Mouse (Mus musculus) adrenal gland, adult (tissue): ENCODE data around the gene Myo19.
"Not testable (repeated sequence)": the region's sequence is repeated elsewhere in the genome, so short reads cannot be mapped to it uniquely, and the experiment has no call there.

Experiments used
- DNase-seq, 2 experiments: peaks; one replicate each; pipeline ENCODE4 v3.0.0; 2022 to 2023; ENCODE audit warnings: low spot score in 1 of 2; ENCODE audit not compliant: inconsistent age in 2 of 2

The Myo19 gene

DNA sequence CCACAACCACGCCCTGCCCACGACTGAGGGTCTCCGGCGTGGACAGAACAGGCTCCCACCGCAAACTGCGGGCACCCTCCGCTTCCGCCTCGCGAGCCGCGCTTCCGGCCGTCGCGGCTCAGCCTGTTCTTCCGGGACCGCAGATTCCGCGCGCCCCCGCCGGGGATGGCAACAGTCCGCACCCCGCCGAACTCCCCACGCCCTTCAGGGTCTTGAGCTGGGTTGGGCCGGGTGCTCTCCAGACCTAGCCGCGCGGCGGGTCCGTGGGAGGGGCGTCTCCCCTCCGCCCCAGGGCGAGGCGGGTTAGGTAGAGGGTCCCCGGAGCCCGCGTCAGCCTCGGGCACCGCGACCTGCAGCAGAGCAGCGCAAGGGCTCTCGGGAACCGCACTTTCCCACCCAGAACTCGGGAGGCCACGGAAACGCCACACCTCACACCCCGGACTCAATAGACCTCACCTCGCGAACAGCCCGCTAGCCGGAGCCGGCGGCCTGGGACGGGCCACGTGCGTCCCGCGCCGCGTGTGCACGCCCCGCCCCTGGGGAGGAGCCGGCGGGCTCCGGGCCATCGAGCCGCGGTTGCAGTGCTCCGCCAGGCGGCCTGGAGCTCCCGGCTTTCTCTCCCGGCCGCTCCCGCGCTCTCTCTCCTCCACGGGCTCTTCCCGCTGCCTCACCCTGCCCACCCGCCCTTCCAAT is at the start of gene Myo19, which contains the start of gene Pigw:
Gene Myo19, plus strand, starts transcription at position 377 of the 693 bp plus-strand sequence.
Gene Pigw, minus strand, starts transcription at position 514 of the 693 bp plus-strand sequence.
- peak; percentile 89 to 92 for DNase-seq

DNA sequence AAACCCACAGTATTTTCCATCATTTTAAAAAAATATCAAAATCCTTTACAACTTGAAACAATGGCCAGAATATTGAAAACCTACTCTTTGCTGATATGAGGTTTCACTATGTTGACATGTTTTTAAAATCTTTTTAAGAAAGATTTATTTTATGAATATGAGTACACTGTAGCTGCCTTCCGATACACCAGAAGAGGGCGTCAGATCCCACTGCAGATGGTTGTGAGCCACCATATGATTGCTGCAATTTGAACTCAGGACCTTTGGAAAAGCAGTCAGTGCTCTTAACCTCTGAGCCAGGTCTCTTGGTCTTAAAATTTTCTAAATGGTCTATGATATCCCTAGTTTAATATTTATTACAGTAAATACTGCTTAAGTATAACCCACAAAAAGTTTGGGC is 40.6 kb upstream of the Myo19 start:
- DNase-seq: no peak

DNA sequence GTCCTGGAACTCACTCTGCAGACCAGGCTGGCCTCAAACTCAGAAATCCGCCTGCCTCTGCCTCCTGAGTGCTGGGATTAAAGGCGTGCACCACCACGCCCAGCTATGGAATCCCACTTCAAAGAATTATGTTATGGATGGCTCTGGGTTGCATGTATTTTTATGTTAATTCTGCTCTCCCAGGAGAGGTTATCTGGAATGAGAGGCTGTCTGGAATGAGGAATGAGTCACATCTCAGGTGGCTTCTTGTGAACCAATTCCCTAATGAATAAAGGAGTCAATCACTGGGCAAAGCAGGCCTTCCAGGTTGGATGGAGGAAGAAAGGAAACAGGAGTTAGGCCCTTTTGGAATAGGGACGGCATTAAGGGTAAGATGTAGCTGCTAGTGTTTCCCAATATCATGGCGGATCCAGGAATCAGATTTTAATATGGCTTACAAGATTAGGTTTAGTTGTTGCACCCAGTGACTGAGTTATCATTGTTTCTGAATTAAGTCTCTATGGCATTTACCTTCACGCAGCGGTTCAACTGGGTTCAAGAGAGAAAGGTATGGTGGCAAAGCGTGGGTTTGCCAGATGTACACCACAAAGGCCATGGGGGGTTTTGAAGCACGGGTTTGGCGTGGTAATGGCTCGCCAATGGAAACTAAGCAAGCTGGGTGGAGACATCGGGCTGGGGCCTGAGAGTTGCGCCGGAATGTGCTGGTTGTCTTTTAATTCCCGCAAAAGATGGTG is 33.0 kb upstream of the Myo19 start:
- no peak for DNase-seq

DNA sequence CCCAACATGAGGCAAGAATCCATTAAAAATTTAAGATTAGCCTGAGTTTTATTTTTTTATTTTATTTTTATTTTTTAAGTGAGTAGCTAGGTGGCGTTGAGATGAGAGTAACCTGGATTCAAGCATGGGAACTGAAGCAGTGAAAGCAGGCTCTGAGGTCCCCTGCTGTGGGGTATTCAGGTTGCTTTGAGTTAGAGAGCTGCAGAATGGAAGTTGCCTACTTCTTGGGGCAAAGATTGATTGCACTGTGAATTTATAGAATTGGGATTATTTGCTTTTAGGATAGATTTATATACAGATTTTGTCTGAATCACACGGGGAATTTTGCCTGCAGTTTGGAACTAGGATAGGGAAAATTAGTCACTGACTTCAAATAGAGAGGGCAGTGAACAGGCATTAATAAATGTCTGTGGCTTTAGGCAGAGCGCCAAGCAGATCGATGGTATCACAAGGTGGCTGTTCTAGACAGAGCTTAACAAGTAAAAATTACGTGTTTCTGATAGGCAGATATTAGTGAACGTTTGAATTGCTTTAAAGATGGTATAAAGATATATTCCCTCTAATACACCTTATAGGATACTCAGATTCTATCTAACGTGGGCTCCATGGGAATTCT is 32.4 kb upstream of the Myo19 start:
- DNase-seq: peak; percentile 57 to 81

DNA sequence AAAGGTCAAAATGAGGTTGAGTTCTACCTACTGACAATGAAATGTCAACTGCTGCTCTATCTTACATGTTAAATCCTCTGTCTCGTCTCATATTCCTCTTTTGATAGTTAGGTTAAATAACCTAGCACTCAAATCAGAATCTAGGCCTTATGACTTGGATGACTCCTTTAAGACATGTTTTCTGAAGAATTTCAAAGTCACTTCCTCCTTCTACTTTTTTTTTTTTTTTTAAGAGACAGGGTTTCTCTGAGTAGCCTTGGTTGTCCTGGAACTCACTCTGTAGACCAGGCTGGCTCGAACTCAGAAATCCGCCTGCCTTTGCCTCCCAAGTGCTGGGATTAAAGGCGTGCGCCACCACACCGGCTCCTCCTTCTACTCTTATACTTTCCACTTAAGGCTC is 24.7 kb upstream of the Myo19 start:
- DNase-seq: no peak

DNA sequence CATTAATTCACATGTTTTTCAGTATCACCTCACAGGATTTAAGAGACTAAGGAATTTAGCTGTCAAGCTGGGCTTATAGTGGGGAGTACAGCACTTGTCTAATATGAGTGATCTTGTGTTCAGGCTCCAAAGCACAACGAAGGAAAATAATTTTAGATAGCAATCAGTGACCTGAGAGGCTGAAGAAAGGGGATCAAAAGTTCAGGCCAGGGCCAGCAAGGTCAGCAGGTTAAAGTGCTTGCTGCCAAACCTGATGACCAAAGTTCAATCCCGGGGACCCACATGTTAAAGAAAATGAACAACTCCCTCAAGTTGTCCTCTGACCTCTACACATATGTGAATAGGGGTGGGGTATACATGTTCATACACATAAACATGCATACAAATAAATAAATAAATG is 14.7 kb upstream of the Myo19 start:
- DNase-seq: no peak

DNA sequence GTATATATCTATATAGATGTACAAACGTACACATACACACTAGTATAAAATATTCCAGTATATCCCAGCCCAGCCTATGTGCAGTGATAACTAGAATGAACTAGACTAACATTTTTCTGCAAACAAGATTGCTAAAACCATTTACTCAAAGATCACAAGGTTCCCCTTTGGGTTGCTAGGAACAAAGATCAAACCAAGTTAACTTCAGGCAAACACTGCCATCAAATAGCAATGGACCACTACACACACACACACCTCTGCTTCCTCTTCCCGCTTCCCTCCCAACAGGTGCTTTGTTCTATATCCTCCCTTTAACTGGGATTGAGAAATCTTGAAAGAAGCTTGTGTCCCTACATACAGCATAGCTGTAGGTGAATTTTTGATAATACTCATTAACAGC is 12.4 kb upstream of the Myo19 start:
- no peak for DNase-seq

DNA sequence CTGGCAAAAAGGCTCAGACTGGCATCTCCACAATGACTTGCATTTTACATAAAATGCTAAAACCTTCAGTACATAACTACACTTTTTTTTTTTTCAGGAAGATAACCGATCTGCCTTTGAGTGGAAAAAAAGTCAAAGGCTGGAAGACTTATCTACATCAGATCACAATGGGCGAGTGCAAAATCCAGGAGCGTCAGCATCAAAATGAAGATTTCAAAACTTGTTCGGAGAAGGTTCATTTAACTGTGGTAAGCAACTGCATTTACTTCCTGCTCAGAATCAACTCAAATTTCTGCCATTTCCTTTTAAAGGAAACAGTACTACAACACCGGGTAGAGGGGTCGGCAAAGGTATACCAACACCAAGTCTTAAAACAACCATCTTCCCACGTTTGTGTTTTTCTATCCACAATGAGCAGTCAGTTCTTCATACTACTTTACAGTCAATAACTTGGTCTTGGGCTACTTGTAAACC is 11.1 kb upstream of the Myo19 start:
- peak in 1 of 2 experiments; percentile 60 for DNase-seq

DNA sequence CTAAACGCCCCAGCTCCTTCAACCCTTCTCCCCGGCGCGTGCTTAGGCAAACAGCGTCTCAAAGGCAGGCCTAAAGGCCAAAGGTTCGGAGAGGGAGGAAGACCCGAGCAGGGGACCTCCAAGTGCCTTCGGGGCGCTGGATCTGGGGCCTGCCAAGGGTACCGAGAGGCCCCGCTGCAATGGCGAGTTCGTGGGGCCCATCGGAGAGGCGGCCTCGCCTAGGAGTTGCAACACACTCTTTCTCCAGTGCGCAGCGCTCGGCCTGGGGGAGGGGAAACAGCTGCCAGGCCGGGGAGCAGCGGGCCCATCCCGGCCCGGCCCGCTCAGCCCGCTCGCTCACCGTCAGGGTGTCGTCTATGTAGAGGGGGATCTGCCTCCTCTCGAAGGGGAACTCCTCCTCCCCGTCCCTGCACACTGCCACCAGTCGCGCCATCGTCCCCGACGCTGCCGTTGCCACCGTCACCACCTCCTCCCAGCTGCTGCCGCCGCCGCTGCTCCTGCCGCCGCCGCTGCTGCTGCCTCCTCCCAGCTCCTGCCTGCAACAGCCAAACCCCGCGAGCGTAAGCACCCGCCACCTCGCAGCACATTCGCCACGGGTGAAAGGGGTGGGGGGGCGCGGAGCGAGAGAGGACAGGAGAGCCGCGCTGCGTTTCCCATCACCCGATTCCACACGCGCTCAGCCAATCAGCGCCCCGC is 10.3 kb upstream of the Myo19 start:
- DNase-seq: peak; percentile 96 to 98

DNA sequence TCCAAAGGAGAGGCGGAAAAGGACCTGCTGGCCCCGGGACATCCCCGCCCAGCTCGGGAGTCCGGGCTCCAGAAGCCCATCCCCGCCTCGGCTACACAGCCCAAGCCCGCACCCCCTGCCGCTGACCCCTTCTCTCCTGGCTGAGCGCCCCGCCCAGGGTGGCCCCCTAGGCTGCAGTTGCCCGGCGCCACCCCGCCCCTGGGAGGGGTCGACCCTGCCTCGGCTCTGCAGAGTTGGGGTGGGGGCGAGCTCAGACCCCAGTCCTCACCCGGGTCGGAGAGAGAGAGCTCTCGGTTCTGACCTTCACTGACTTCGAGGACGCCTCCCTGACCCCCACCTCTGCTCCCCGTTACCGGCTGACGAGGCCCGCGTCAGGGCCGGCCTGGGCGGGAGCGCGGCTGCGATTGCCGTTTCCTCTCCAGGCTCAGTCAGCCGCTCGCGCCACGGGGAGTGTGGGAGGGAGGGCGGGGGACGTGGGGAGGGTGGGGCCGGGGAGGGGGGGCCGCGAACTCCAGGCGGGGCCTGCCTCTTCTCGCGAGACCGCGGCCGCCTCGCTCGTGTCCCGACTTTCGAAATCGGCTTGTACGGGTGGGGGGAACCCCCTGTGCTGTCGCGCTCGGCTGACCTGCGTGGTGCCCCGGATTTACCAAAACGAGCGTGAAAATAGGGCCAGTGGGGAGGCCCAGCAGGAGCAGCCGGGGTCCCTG is 9.5 kb upstream of the Myo19 start, which contains the start of gene Ggnbp2:
Gene Ggnbp2, minus strand, starts transcription at position 481 of the 707 bp plus-strand sequence.
- peak; percentile 93 to 97 for DNase-seq

DNA sequence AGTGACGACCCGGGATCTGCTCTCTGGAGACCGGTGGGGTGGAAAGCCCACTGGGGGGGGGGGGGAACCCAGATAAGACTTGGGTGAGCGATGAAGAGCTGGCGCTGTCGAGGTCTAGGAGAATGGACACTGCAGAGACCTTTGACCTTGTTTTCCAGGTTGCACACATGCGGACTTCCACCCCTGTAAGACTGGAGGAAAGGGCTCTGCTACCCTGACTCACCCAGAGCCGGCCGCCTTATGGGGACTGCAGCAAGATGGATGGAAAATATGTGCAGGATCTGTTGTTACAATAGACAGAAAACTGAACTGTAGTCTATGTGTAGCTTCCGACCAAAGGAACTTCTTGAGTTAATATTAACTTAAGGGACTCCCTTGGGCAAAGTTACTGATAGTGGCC is 8.9 kb upstream of the Myo19 start:
- DNase-seq: no peak

DNA sequence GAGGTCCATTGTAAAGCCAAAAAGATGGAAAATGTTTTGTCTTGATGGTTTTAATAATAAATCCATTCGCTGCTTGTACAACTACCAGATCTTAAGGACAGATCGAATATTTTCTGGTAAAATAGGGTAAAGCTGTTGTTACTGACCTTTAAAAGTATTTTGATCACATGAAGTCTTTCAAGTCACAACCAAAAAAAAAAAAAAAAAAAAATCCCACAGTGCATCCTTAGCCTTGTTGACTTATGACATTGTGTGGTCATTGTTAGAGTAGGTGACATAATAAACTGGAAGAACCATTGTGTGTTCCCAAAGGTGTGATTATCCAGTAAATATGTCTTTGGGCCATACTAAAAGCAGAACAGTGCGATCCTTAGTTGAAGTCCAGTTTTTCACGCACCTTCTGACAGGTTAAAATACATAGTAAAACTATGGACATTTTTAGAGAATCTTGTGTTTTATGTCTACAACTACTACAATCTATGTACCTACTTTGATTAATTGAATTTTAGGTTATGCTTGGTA is 8.3 kb upstream of the Myo19 start:
- peak in 1 of 2 experiments; percentile 26 for DNase-seq

DNA sequence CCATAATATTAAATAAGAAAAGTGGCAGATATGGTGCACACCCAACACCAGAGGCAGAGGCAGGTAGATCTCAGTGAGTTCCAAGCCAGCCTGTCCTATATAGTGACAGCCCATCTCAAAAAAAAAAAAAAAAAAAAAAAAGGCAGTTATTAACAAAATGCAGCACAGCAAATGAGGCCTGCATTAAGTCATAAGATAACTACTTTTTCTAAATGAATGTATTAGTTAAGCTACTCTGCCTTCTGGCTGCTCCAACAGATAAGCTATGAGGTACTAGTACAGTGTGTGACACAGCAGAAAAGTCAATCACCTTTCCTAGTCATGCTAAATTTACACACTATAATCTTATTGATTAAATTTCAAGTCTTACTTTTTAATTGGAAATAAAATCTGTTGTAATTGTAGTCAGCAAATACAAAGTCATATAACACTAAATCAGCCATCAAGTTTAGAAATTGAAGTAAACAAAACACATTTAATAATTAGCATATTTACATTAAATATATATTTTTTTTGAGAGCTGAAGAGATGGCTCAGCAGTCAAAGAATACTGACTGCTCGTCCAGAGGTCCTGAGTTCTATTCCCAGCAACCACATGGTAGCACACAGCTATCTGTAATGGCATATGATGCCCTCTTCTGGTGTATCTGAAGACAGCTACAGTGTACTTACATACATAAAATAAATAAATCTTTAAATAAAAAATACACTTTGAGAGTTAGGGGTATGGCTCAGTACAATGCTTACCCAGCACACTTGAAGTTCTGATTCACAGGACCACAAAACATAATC is 6.7 kb upstream of the Myo19 start:
- DNase-seq: no peak

DNA sequence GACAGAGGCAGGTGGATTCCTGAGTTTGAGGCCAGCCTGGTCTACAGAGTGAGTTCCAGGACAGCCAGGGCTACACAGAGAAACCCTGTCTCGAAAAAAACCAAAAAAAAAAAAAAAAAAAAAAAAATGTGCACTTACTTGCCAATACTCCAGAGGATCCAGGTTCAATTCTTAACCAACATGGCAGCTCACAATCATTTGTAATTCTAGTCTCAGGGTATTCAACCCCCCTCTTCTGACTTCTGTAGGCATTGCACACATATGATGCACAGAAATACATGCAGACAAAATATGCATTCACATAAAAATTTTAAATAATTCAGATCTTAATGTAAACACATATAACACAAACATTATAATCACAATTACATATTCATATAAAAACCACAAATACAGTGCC is 3.9 kb upstream of the Myo19 start:
- DNase-seq: not testable (repeated sequence)

DNA sequence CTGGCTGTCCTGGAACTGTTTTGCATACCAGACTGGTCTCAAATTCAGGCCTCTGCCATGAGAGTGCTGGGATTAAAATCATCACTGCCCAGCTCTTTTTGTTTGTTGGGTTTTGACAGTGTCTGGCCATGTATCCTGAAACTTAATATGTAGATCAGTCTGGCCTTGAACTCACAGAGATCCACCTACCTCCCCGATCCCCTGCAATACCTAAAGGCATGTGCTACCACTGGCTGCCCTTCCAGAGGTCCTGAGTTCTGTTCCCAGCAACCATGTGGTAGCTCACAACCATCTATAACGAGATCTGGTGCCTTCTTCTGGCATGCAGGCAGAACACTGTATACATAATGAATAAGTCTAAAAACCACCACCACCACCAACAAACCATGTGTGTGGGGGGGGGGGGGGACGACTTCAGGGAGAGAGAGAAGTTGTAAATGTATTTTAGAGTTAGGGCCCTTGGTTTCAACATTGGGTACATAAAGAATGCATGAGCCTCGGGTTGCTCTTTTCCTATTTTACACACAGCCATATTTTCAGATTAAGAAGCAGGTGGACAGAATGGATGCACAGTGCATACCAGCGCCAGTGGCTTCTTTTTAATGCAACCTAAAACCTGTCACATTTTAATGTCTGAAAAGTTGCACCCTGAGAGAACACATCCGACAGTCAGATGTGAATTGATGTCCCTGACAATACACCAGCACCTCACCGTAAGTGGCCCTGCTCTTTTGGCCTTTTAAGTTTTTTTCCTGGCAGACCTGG is 759 bp upstream of the Myo19 start:
- no peak for DNase-seq

DNA sequence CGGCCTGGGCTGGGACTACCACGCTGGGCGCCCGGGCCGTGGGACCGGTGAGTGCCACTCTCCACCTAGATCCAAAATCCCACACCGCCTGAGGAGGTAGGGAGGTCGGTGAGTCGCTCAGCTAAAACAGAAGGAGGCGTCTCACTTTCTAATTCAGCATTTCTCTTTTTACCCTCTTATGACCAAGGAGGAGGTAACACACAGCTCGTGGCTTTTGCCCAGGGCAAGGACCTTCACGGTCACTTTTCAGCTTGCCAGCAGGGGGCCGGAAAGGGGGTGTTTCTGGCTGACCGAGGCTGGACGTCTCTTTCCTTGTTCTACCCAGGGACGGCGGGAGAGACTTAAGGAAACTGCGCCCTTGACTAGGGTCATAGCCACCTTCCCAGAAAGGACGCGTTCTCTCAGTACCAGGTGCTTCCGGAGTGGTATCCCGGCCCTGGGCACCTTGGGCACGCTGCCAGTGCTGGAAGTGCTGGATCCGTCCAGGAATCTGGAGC is 565 bp downstream of the Myo19 start:
- peak; percentile 62 to 88 for DNase-seq

DNA sequence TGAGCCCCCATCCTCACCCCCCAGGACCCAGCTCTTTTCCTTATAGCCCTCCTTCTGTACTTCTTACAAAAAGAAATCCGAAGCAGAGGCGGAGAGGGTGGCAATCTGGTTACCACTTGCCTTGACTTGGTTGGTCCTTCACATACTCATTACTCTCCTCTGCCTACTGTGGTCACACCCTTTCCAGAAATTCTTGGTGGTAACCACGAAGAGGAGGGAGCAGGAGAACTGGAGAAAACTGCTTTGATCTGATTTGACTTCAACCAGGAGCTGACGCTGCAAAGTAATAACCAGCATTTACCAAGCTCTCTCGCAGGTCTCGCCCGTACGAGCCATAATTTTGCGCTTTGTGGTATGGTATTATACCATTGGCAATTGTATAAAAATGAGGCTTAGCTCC is 1.0 kb downstream of the Myo19 start:
- no peak for DNase-seq

DNA sequence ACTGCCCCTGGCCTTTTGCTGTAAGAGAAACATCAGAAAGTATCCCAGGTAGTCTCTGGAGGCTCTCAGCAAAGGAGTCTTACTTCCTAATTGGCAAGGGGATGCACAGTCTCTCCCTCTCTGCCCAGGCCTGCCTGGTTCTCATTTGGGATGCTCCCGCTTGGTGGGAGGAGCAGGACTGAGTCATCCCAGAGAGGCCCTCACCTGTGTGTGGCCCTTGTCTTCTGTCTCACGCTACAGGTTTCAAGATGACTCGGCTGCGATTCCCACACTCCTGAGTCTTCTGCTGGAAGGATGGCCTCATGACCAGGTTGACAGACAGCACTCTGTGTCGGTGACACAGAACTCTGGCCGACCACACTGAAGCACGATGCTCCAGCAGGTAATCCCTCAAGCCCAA is 2.4 kb downstream of the Myo19 start:
- DNase-seq: no peak

DNA sequence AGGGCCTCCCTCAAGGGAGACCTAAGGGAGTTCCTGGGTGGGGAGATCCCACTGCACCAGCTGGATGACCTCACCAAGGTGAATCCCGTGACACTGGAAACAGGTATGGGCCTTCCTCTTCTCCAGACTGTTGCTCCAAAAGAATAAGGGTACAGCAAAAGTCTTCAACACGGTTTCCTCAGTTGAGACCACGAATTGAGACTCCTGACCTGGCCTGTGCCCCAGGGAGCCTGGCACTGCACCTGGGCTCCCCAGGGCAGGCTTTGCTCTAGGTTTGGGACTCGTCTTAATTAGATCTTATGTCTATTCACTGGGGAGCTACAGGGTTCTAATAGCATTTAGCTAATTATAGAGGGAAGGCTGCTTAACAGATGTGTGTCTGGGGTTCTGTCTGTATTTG is 5.3 kb downstream of the Myo19 start:
- DNase-seq: no peak
